Mouse (Mus musculus): Measurements from ENCODE around the gene Plch2. TPM values are rescaled to one million over a fixed set of nuclear protein-coding genes. Genes with fewer than 3 reads are reported as not detected.
"Not testable (repeated sequence)": the region's sequence is repeated elsewhere in the genome, so short reads cannot be mapped to it uniquely, and the experiment has no call there.

The Plch2 gene
- 10 to 100 TPM; 76.2 to 81.5 TPM for total RNA-seq (2021)

DNA sequence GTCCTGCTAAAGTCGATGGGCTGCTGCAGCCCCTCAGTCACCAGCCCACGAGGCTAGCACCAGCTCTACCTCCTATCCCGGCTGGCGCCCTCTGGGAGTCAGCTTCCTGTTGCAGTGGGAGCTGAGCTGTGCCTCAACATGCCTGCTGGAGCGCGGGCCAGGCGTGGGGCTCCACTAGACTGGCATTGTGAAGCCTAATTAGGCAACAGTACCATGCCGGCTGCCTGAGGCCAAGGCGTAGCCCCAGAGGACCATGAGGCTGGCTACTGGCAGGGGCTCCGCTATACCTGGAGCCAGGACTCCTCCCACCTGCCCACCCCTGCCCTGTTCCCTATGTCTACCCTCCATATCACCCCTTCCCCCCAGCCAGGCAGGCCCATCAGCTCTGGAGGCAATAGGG, at the start of gene Plch2:
Gene Plch2, minus strand, starts transcription at position 61 of the 400 bp plus-strand sequence.
- no peak for DNase-seq (ENCODE audit: low spot score in 2 of 2)
- intact Hi-C loops (cut with DNase I): no loop called here

DNA sequence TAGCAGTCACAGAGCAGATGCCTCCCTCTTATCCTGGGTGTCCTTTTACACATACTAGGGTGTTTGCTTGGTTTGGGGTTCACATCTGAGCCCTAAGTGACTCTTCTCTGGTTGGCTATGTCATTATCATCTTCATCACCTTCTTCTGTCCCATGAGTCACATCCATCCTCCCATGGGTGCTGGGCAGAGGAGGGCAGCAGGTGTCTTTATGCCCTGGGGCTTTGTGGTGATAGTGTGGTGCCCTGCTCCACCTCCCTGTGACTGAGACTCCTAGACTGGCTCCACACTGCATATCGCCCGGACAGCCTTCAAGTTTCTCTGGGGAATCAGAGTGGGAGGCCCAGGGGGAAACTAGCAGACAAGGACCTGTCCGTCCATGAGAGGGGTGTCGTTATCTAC, 42.0 kb upstream of the Plch2 start:
- intact Hi-C loops (cut with DNase I): no loop called here

DNA sequence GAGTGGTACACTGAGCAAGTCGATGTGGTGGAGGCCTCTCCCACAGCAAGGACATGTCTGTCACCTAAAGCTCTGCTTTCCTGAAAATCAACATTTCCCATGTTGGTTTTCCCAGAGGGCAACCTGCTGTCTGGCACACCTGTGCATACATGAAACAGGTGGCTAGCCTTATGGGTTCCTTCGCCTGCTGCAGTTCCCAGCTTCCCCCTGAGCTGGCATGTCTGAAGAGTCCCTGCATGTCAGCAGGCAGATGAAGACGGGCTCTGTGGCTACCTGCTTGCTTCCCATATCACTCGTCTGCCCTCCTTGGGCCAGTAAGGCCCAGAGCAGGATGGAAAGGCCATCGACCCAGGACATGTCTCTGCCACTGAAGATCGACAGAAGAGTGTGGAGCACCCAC, 40.9 kb upstream of the Plch2 start:
- intact Hi-C loops (cut with DNase I): no loop called here

More for the DNA sequence above, 42.0 kb upstream of the Plch2 start:
- DNase-seq (ENCODE audit: low spot score in 2 of 2): no peak

DNA sequence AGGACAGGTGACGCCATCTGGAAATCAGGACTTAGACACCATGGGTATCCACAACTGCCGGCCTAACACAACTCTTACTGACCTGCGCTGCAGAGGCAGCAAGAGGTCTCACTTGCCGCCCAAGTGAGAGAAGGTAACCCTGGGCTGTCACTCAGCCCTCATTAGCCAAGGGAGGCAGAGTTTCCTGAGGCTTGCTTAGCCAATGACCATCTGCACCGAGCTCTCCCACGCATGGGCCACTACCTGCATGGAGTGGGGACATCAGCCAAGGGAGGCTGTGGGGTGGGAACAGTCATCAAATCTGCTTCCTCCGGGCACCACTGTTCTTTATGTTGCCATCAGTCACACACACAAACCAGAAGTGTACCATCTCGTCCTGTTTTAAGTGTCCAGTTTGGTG, 39.4 kb upstream of the Plch2 start:
- intact Hi-C loops (cut with DNase I): loop anchor here (1.0 kb wide), 2 partner anchors 153 to 212 kb away; partner anchors contain the start of gene Faap20
- DNase-seq (ENCODE audit: low spot score in 2 of 2): no peak

More for the DNA sequence above, 40.9 kb upstream of the Plch2 start:
- no peak for DNase-seq (ENCODE audit: low spot score in 2 of 2)

DNA sequence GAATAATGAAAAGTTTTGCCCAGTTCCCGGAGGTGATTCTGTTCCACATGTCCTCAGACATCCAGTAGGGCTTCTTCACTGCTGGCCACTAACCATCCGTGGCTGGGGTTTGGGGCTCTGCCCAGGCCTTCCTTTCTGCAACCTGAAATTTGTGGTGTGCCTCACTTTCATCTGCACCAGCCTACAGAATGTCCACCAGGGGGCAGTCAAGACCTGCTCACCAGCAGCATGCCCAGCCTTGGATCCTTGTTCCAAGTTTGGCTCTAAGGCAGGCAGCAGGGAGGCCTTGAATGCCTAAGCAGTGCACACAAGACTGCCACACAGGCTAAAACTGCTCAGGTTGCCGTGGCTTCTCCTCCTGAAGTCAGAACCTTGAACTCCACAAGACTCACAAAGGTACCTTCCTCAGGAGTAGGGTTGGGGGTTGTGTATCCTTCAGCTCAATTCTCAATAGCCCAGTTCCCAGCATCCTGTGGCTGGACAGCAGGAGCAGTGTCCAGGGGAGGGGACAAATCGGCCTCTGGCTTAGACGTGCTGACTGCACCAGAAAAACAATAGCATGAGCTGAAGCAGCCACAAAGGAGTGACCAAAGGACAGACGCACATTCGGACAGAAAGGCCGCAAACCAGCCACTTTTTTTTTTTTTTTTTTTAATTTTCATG, 38.8 kb upstream of the Plch2 start:
- DNase-seq (ENCODE audit: low spot score in 2 of 2): peak; percentile 88 to 94
- intact Hi-C loops (cut with DNase I): loop anchor here (1.0 kb wide), 2 partner anchors 154 to 213 kb away; partner anchors contain the start of gene Faap20

DNA sequence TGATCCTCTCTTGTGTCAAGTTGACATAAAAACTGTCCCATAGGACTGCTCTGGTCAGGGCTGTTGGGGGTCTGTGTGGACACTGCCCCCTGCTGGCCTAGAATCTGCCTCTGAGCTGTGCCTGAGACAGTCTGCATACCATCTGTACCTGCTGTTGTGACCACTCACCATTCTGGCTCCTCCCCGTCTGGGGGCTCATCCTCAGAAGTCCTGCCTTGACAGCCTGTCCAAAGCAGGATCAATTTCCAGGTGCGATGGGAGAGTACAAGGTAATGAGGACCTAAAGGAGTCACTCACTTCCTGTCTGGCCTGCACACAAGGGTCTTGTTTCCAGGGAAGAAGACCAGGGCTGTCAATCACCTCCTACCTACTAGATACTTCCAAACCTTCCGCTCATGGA, 38.0 kb upstream of the Plch2 start:
- intact Hi-C loops (cut with DNase I): no loop called here
- no peak for DNase-seq (ENCODE audit: low spot score in 2 of 2)

DNA sequence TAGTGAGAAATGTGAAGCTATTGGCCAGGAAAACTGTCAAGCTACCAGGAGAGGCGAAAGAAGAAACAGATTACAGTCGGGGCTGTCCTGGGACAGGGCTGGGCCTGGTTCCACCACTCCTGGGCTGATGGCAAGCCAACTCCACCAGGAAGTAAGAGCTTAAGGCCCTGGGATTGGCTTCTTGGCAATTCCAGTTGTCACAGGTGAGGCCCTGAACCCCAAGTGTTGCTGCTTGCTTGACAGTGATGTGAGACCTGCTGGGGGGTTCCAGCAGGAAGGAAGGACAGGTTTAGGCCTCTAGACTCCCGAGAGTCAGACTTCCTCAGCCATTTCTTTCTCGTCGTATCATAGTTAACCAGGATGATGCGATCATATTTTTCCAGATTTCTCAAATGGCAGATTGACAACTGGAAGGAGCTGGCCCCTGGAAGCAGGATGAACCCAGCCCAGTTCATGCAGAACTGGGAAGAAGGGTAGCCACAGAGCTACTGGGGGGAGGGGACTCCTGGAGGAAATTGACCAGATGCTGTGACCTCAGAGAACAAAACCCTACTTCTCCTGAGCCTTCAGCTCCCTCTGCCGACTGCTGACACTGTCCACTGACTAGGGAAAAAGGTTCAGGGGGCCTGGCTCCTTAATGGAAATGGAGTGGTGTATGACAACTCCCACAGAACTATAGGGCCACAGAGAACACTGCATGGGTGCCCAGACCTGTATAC, 37.0 kb upstream of the Plch2 start:
- intact Hi-C loops (cut with DNase I): no loop called here

DNA sequence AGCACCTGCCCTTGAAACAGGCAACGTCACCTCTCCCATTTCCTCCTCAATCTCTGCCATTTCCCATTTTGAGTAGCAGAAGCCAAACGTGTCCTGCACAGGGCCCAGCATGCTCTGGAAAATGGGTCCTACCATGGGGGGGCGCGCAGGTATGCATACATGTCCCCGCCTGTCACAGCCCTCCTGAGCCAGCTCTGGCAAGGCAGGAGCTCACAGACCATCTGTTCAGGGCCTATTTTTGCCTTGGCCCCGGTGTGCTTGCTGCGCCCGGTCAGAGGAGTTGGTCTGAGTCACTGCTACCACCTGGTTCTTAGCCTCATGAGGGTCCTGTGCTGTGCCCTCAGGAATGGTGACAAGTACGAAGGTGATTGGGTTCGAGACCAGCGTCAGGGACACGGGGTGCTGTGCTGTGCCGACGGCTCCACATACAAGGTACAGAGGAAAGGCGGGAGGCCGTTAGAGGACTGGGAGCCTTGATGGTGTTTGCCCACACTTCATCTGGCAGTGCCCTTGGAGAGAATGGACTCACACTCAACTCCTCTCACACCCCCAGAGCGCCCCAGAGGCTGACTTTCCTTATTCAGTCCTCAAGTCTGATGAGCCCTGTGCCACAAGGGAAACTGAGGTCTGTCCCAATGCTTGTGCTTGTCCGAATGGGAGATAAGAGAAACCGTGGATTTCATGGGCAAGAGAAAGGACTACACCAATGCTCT, 36.3 kb upstream of the Plch2 start:
- intact Hi-C loops (cut with DNase I): no loop called here
- no peak for DNase-seq (ENCODE audit: low spot score in 2 of 2)

More for the DNA sequence above, 37.0 kb upstream of the Plch2 start:
- no peak for DNase-seq (ENCODE audit: low spot score in 2 of 2)

DNA sequence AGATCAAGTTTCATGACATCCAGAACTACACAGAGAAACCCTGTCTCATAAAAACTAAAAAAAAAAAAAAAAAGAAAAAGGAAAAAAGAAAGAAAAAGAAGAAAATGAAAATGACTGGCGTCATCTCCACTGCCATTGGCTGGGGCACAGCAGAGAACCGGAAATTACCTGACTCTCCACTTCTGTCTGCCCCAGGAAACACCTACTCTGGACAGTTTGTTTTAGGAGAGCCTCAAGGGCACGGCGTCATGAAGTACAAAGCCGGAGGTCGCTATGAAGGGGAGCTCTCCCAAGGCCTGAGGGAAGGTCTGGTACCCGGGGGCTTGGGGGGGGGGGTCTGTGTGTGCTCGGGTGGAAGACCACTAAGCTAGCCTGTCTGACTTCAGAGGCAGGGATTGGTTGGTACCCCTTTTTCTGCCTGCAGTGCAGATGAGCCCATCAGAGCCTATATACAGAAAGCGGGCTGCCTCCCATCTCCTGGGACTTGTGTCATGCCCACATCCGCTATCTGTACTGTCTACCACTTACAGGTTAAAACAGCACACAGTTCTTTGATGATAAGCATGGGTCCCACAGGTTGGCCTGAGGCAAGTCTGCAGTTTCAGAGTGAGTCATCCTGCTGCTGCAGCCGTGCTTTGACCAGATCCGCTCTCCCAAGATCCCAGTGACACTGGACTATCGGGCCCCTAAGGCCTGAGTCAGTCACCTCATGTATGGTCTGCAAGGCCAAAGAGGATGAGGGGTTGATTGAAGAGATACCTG, 34.3 kb upstream of the Plch2 start:
- DNase-seq (ENCODE audit: low spot score in 2 of 2): no peak

DNA sequence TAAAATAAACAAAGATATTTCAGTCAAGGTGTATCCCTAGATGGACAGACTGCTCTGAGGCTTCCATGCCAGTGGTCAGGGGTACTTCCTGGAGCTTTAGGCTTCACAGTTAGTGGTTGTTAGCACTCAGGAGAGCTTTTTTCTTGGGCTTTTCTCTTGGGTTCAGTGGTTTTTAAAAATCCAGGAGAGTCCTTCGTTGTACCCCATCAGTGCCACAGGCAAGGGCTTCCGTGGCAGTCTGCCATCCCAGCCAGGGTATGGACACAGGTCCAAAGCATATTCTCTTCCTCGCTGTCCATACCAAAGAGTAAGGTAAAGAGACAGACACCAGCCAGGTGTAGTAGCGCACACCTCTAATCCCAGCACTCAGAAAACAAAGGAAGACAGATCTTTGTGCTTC, 33.6 kb upstream of the Plch2 start:
- intact Hi-C loops (cut with DNase I): no loop called here
- no peak for DNase-seq (ENCODE audit: low spot score in 2 of 2)

More for the DNA sequence above, 34.3 kb upstream of the Plch2 start:
- intact Hi-C loops (cut with DNase I): no loop called here

DNA sequence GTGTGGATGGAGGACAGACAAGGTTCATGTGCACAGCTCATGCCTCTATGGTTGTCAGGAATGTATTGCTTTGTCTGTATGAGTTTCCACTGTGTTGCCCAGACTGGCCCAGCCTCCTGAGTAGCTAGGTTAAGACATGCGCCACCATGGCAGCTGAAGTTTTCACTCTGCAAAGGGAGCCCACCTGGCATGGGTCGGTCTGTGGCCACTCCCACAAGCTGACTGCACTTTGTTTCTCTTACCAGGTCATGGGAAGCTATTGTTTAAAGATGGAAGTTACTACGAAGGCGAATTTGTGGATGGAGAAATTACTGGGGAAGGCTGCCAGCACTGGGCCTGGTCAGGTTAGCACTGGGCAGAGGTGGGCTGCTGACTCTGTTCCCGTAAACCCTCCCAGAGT, 32.7 kb upstream of the Plch2 start:
- DNase-seq (ENCODE audit: low spot score in 2 of 2): no peak
- intact Hi-C loops (cut with DNase I): no loop called here

DNA sequence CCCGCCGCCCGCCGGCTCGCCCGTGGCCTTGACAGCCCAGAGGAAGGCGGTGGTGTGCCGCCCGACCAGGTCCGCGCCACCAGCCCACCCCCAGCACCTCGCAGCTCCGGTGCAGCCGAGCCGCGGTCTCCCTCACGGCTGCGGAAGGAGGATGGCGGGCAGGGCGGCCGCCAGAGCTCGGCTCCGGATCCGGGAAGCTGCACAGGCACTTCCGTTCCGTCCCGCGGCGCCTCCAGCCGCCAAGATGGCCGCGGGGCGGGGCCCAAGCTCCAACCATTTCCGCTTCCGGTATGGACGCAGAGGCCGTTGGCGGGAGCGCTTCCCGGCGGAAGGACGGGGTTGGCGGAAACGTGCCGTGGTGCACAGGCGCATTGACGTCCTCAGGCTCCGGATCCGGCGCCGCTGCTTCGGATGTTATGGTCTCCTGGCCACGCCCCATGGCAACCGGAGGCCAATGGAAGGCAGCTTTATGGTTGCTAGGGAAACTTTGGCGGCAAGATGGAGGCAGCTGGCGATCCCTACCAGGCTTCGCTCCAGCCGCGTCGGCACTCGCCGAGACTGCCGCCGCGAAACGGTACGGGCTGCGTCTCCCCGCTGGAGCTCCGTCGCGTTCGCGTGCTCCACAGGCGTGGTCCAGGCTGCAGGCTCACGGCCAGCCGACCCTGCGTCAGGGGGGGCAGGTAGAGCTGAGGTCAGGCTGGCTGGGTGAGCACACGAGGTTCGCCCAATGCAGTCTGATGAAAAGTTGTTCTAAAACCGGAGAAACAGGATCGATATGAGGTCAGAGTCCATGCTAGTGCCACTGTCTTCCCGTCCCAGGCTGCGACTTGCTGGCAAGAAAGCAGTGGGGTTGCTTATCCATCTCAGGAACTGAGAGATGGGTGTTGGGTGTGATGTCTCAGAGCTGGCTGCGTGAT, 29.8 kb upstream of the Plch2 start, which contains the start of the genes Rer1 and Morn1:
Gene Rer1, minus strand, starts transcription at position 275 of the 917 bp plus-strand sequence.
Gene Morn1, plus strand, starts transcription at position 470 of the 917 bp plus-strand sequence.
- peak; percentile 100 for DNase-seq (ENCODE audit: low spot score in 2 of 2)
- intact Hi-C loops (cut with DNase I): no loop called here

DNA sequence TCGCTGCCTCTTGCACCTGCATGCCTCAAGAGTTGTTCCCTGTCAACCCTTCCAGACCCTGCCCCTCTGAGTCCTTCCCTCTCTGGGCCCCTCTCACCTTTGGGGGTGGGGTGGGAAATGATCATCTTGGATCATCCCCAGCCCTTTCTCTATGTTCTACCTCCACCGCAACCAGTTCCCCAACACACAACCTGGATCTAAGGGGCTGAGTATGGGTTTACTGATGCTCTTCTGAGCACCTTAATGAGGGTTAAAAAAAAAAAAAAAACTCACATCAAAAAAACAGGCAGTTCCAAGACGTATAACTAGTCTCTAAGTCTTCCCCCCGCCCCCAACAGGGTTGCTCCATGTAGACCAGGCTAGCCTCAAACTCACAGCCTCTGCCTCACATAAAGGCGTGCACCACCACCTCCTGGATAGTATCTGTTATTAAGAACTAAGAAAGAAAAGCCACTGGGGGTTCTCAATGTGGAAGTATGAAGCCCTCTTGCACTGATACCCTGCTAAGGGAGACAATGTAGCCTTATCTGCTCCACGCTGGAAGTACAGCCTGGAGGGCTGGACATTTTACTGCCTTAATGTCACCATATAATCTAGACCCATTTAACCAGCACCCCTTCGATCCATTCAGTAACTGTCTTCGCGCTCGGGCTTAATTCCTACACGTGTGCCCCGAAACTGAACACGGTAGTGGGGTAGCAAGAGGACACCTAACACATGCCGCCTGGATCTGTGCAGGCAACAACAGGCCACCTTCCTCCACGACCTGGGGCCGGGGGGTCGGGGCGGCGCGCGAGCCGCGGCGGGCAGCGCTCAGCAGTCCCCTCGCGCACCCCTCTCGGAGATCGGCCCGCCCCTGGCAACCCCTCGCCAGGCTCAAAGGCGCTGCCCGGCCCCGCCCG, 28.9 kb upstream of the Plch2 start:
- intact Hi-C loops (cut with DNase I): no loop called here
- DNase-seq (ENCODE audit: low spot score in 2 of 2): no peak

DNA sequence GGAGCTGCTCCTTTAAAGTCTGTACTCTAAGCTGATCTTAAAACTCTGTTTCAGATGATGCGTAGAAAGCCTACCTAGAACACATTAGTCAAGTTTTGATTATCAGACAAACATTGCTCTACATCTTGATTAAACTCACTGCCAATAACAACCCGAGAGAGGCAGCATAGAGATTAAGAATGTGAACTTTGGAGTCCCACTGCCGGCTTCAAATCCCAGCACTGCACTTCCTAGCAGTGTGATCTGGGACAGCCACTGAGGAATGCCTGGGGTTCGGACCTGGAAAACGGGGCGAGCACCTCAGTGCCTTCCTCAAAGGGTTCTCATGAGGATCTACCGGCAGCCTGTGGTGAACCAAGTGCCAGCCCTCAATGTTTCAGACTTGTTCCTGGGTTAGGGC, 27.8 kb upstream of the Plch2 start:
- no peak for DNase-seq (ENCODE audit: low spot score in 2 of 2)
- intact Hi-C loops (cut with DNase I): no loop called here

DNA sequence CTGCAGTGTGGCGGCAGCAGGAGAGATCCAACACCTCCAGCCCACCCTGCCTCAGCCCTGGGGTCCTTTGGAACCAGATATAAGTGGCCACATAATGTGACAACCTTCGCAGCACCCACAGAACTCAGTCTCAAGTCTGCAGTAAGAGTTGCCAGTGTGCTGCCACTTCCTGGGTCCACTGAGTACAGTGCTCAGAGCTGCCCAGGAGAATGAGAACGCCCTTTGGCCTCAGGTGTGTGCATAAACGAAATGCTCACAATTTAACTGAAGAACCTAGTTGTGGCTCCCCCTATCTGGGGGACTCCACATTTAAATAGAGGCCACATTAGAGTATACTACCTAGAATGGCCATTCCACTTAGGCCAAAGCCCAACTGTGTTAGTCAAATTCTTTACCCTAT, 27.0 kb upstream of the Plch2 start:
- no peak for DNase-seq (ENCODE audit: low spot score in 2 of 2)
- intact Hi-C loops (cut with DNase I): no loop called here

DNA sequence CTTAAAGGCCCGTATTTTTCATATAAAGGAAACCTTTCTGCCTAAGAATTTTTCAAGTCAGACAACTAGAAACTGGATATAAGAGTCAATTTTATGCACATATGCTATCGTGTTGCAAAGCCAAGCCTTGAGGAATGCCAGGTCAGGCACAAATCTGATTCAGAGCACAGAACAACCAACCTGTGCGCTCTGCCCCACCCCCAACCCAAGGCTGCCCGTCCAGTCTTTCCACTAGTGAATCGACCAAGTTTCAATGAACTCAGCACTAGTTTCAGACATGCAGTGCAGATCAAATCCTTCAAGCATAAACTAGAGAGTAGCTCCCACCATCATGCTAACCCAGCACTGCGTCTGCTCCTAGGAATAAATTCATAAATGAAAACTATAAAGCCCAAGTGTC, 23.1 kb upstream of the Plch2 start:
- no peak for DNase-seq (ENCODE audit: low spot score in 2 of 2)
- intact Hi-C loops (cut with DNase I): no loop called here

DNA sequence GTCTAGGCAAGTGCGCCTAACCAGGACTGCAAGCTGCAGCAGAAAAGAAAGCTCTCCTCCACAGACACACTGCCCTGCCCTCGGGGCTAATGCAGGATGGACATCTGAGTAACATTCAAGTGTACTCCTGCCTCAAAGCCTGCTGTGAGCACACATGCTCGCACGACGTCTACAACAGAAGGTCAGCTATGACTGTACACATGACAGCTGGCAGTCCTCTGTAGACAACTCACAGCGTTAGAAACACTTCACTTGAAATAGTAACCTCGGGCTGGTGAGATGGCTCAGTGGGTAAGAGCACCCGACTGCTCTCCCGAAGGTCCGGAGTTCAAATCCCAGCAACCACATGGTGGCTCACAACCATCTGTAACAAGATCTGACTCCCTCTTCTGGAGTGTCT, 22.2 kb upstream of the Plch2 start:
- DNase-seq (ENCODE audit: low spot score in 2 of 2); intact Hi-C loops (cut with DNase I): not testable (repeated sequence)

DNA sequence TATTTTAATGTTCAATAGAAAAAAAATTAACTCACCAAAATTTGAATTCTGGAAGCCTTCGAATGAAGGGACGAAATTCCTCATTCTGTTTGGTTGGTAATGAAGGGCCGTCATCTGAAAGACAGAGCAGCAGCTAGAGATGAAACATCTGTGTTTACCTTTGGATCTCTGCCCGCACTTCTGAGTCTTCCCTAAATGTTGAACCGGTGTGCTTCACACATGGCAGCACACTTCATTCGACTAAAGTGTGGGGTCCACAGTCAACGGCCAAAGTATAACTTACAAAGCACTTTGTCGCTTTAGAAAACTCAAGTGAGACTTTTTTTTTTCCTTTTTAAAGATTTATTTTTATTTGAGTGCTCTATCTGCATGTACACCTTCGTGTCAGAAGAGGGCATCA, 20.1 kb upstream of the Plch2 start:
- intact Hi-C loops (cut with DNase I): no loop called here
- no peak for DNase-seq (ENCODE audit: low spot score in 2 of 2)
